Mouse (Mus musculus) myocyte (in vitro differentiated cells): Measurements from ENCODE around the gene Hipk2.

Experiments used
- CEBPB ChIP-seq: IDR thresholded peaks from 2 replicates; pipeline ENCODE4 v1.6.1; 2011; ENCODE audit warnings: mild to moderate bottlenecking, moderate library complexity; ENCODE audit not compliant: poor library complexity, insufficient read depth, severe bottlenecking
- MAX ChIP-seq: IDR thresholded peaks from one replicate; pipeline ENCODE4 v1.6.1; 2011; ENCODE audit warnings: low read depth, mild to moderate bottlenecking, control low read depth
- MYOD1 ChIP-seq, 3 experiments: IDR thresholded peaks; one replicate each; pipeline ENCODE4 v1.6.1; 2011; ENCODE audit warnings: control low read depth in 2 of 3, low read depth in 2 of 3, mild to moderate bottlenecking in 2 of 3, moderate library complexity in 1 of 3; ENCODE audit not compliant: insufficient read length in 2 of 3, control insufficient read depth in 1 of 3
- POLR2A ChIP-seq: IDR thresholded peaks from one replicate; pipeline ENCODE4 v1.6.1; 2011; ENCODE audit warnings: low read depth, mild to moderate bottlenecking, control low read depth, moderate library complexity; ENCODE audit not compliant: insufficient read length
- POLR2AphosphoS2 ChIP-seq: IDR thresholded peaks from one replicate; pipeline ENCODE4 v1.6.1; 2011; ENCODE audit warnings: low read depth, control low read depth; ENCODE audit not compliant: insufficient read length
- REST ChIP-seq: IDR thresholded peaks from one replicate; pipeline ENCODE4 v1.6.1; 2011; ENCODE audit warnings: mild to moderate bottlenecking, control low read depth, moderate library complexity; ENCODE audit not compliant: insufficient read depth, insufficient read length
- TCF12 ChIP-seq: IDR thresholded peaks from one replicate; pipeline ENCODE4 v1.6.1; 2011; ENCODE audit warnings: mild to moderate bottlenecking, control low read depth; ENCODE audit not compliant: poor library complexity, insufficient read depth, severe bottlenecking
- USF1 ChIP-seq: IDR thresholded peaks from one replicate; pipeline ENCODE4 v1.6.1; 2011; ENCODE audit warnings: low read depth, mild to moderate bottlenecking, control low read depth, moderate library complexity

DNA sequence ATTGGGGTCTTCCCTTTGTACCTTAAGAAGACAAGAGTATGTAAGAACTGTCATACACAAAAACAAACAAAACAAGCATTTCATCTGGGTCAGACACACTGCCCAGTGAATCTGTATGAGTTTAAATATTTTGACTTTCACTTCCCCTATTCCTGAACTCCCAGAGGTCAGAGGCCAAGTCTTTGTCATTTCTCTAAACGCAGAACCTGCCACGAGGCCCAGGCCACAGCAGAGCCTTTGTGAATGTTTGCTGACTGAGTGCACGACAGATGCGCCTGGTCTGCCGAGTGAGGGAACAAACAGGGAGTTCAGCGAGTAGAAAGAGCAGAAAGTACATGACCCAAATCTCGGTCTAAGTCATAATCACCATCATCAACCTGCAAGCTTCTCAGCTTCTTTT, 4.9 kb downstream of the Hipk2 start:
- TF ChIP-seq POLR2A, result no peak
- no peak for TF ChIP-seq MAX
- TF ChIP-seq TCF12, result no peak
- no peak for TF ChIP-seq REST
- no peak for TF ChIP-seq CEBPB
- no peak for TF ChIP-seq POLR2AphosphoS2
- TF ChIP-seq MYOD1 (IDR thresholded peaks at IDR 0.05; ENCODE audit: control insufficient read depth in 1 of 3, insufficient read length in 2 of 3, low read depth in 2 of 3), result no peak
- no peak for TF ChIP-seq USF1
